10 mouse cellular contexts compared by ENCODE assay signal in the genomic region with DNA sequence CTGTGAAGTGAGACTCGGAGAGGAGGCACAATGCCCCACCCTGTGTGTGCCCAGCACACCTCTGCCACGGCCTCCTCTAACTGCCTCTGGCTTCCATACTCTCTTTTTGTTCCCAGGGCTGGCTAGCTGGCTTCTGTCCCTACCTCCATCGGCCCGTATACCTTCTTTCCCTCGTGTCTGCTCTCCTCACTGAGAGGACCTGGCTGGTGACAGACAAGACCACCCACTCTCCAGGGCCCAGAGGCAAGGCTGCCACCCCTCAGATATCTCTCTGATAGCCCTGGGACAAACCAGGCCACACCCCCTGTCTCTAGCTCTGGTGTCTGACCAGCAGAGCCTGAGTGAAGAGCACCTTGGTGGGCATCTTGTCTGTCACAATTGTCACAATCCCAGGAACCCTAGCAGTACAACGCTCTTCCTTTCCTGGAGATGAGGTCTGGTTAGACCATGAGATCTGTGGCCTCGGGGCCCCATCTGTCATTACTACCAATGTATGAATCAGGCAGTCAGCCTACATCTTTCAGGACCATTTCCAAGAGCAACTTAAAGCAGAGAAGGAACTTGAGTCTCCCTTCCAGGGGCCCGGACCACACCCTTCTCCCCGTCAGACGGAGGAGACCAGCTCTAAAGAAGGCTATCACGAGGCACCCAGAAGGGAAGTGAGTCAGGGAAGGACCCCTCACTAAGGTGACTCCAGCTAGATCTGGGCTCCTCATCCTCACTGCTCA. TPM values are rescaled to one million over a fixed set of nuclear protein-coding genes. Genes with fewer than 3 reads are reported as not detected.
DNase-seq lines count a peak whose midpoint lies in the region; ATAC-seq and TF ChIP-seq lines count a peak whose summit lies in the region.
"Had no signal": no experiment of that assay in that cellular context is flagged by ENCODE, and none has a peak within 500 bp of the region (broad histone marks: within the 10 kb centered on the region; RNA-seq: fewer than 3 reads in every experiment).

No protein-coding gene starts in this region.

- TF ChIP-seq CTCF in heart, postnatal 0 days (IDR thresholded peaks at IDR 0.05; ENCODE audit: low read depth) = no peak

- H3K4me3 ChIP-seq in heart, embryonic 11.5 days (ENCODE audit: low read depth, low read length) = peak overlapping the region; percentile 49
- H3K4me3 ChIP-seq in lung, embryonic 16.5 days (ENCODE audit: low read length) = peak overlapping the region; percentile 58
- peak overlapping the region; percentile 56 for H3K4me3 ChIP-seq in heart, postnatal 0 days (ENCODE audit: low read depth, low read length)
- H3K4me3 ChIP-seq in neural tube, embryonic 15.5 days (replicated peaks) = peak overlapping the region; percentile 36

- peak overlapping the region; percentile 76 for H3K9ac ChIP-seq in heart, embryonic 11.5 days (ENCODE audit: low read depth, low read length)
- peak overlapping the region; percentile 76 for H3K9ac ChIP-seq in lung, embryonic 16.5 days (ENCODE audit: low read length)
- H3K9ac ChIP-seq in heart, postnatal 0 days (replicated peaks; ENCODE audit: low read depth, low read length) = peak overlapping the region; percentile 69
- no peak overlapping the region for H3K9ac ChIP-seq in neural tube, embryonic 15.5 days (replicated peaks)

- ATAC-seq in heart, embryonic 11.5 days (replicated peaks; ENCODE audit: insufficient number of reproducible peaks, low FRiP score, low TSS enrichment) = no peak
- no peak for ATAC-seq in lung, embryonic 16.5 days (ENCODE audit: low read depth)
- no peak for ATAC-seq in heart, postnatal 0 days (ENCODE audit: insufficient read depth, low read depth)
- ATAC-seq in neural tube, embryonic 15.5 days (ENCODE audit: low FRiP score) = no peak
- ATAC-seq in erythroblast, adult 5-6 weeks (replicated peaks; ENCODE audit: low FRiP score, poor library complexity, severe bottlenecking) = no peak

- WGBS in heart, embryonic 11.5 days (ENCODE audit: insufficient replicate concordance) = 40% methylated on average over 11 of the region's 11 CpGs
- WGBS in lung, embryonic 16.5 days = 53% methylated on average over 11 of the region's 11 CpGs
- 20% methylated on average over 11 of the region's 11 CpGs for WGBS in heart, postnatal 0 days
- WGBS in neural tube, embryonic 15.5 days = 69% methylated on average over 11 of the region's 11 CpGs

- no peaks in the 10 kb centered on the region for H3K36me3 ChIP-seq in heart, embryonic 11.5 days (ENCODE audit: control insufficient read depth, insufficient read depth, low read length)
- no peaks in the 10 kb centered on the region for H3K36me3 ChIP-seq in lung, embryonic 16.5 days (ENCODE audit: control insufficient read depth, insufficient read depth, low read length)
- H3K36me3 ChIP-seq in heart, postnatal 0 days (replicated peaks; ENCODE audit: control insufficient read depth, insufficient read depth, low read length) = no peaks in the 10 kb centered on the region
- no peaks in the 10 kb centered on the region for H3K36me3 ChIP-seq in neural tube, embryonic 15.5 days

- peaks cover 57% of the 10 kb centered on the region for H3K4me1 ChIP-seq in heart, embryonic 11.5 days (ENCODE audit: control insufficient read depth, insufficient read depth, low read length)
- H3K4me1 ChIP-seq in lung, embryonic 16.5 days (replicated peaks; ENCODE audit: control insufficient read depth, insufficient read depth, low read length) = peaks cover 55% of the 10 kb centered on the region
- peaks cover 45% of the 10 kb centered on the region for H3K4me1 ChIP-seq in heart, postnatal 0 days (ENCODE audit: control insufficient read depth, insufficient read depth)
- H3K4me1 ChIP-seq in neural tube, embryonic 15.5 days = peaks cover 35% of the 10 kb centered on the region

- H3K27me3 ChIP-seq in heart, embryonic 11.5 days (ENCODE audit: control insufficient read depth, insufficient read depth, low read length) = peaks cover 9% of the 10 kb centered on the region
- H3K27me3 ChIP-seq in lung, embryonic 16.5 days (ENCODE audit: control insufficient read depth, insufficient read depth, low read depth, low read length) = no peaks in the 10 kb centered on the region
- no peaks in the 10 kb centered on the region for H3K27me3 ChIP-seq in heart, postnatal 0 days (ENCODE audit: control insufficient read depth, insufficient read depth, low read length)
- H3K27me3 ChIP-seq in neural tube, embryonic 15.5 days (replicated peaks) = peaks cover 29% of the 10 kb centered on the region

- no peak for DNase-seq in heart, adult 18-20 months
- DNase-seq in lung, postnatal 36 days = no peak
- DNase-seq in heart, postnatal 0 days (ENCODE audit: low spot score) = no peak
- no peak for DNase-seq in urinary bladder, postnatal 4 days (ENCODE audit: low spot score in 2 of 2)
- DNase-seq: cerebellum, postnatal 10 days had no signal

- H3K4me2 ChIP-seq in heart, embryonic 11.5 days = peak overlapping the region; percentile 64
- H3K4me2 ChIP-seq in lung, embryonic 16.5 days (ENCODE audit: low read depth, low read length) = peak overlapping the region; percentile 71
- H3K4me2 ChIP-seq in heart, postnatal 0 days (ENCODE audit: low read depth, low read length) = peak overlapping the region; percentile 77
- H3K4me2 ChIP-seq in neural tube, embryonic 15.5 days = peak overlapping the region; percentile 46

- H3K27ac ChIP-seq in heart, embryonic 11.5 days (ENCODE audit: low read depth, low read length) = peak overlapping the region; percentile 79
- H3K27ac ChIP-seq in lung, embryonic 16.5 days (ENCODE audit: low read length) = peak overlapping the region; percentile 34; the same call in 1 of the 2 replicates
- H3K27ac ChIP-seq in heart, postnatal 0 days (ENCODE audit: low read depth) = peak overlapping the region; percentile 92
- no peak overlapping the region for H3K27ac ChIP-seq in neural tube, embryonic 15.5 days (replicated peaks)

- TF ChIP-seq EP300 in heart, postnatal 0 days (IDR thresholded peaks at IDR 0.05; ENCODE audit: low read depth) = no peak

- H3K9me3 ChIP-seq in heart, embryonic 11.5 days (replicated peaks; ENCODE audit: control insufficient read depth, low read length) = no peaks in the 10 kb centered on the region
- no peaks in the 10 kb centered on the region for H3K9me3 ChIP-seq in lung, embryonic 16.5 days (ENCODE audit: control insufficient read depth, low read length)
- no peaks in the 10 kb centered on the region for H3K9me3 ChIP-seq in heart, postnatal 0 days (replicated peaks; ENCODE audit: control insufficient read depth, low read length)
- no peaks in the 10 kb centered on the region for H3K9me3 ChIP-seq in neural tube, embryonic 15.5 days (replicated peaks)

RNA-seq across cellular contexts. Expression of a gene that starts 1.0 kb away (rescaled TPM):
- polyA plus RNA-seq in heart, embryonic 11.5 days (2014; fragmentation: Nextera tagmentation; extraction: Ambion mirVana) = 18.6 and 22.0 TPM in 2 replicates
- total RNA-seq in heart, adult 18-20 months (2021) = 10 to 100 TPM in 1 of 2 experiments, 1 to 10 TPM in 1; 9.9 to 11.5 TPM
- 23.9 and 26.5 TPM in 2 replicates for polyA plus RNA-seq in lung, embryonic 16.5 days (2015; fragmentation: Nextera tagmentation; extraction: Ambion mirVana)
- 62.4 and 93.5 TPM in 2 replicates for total RNA-seq in heart, postnatal 0 days (2014; rRNA removed; ENCODE audit: low replicate concordance)
- polyA plus RNA-seq in heart, postnatal 0 days (2015; fragmentation: Nextera tagmentation; extraction: Ambion mirVana) = 14.4 and 17.4 TPM in 2 replicates
- 10.5 and 13.1 TPM in 2 replicates for polyA plus RNA-seq in neural tube, embryonic 15.5 days (2015; fragmentation: Nextera tagmentation; extraction: Ambion mirVana)
- total RNA-seq in erythroblast, adult 5-6 weeks (2015; ENCODE audit: low replicate concordance) = not detected in 2 replicates
- total RNA-seq in erythroblast, adult 5-6 weeks (2017; ENCODE audit: low replicate concordance) = 0.28 TPM in 1 of 2 replicates, not detected in the other

RNA-seq across cellular contexts. Expression of a gene that starts 1.4 kb away (rescaled TPM):
- 0.82 and 0.87 TPM in 2 replicates for polyA plus RNA-seq in heart, embryonic 11.5 days (2014; fragmentation: Nextera tagmentation; extraction: Ambion mirVana)
- total RNA-seq in heart, adult 18-20 months (2021) = not detected
- 0.20 and 1.1 TPM in 2 replicates for polyA plus RNA-seq in lung, embryonic 16.5 days (2015; fragmentation: Nextera tagmentation; extraction: Ambion mirVana)
- not detected in 2 replicates for total RNA-seq in heart, postnatal 0 days (2014; rRNA removed; ENCODE audit: low replicate concordance)
- 0.12 and 0.36 TPM in 2 replicates for polyA plus RNA-seq in heart, postnatal 0 days (2015; fragmentation: Nextera tagmentation; extraction: Ambion mirVana)
- 0.28 and 0.40 TPM in 2 replicates for polyA plus RNA-seq in neural tube, embryonic 15.5 days (2015; fragmentation: Nextera tagmentation; extraction: Ambion mirVana)
- not detected in 2 replicates for total RNA-seq in erythroblast, adult 5-6 weeks (2015; ENCODE audit: low replicate concordance)
- total RNA-seq in erythroblast, adult 5-6 weeks (2017; ENCODE audit: low replicate concordance) = not detected in 2 replicates
- total RNA-seq: left cerebral cortex, postnatal 14 days had no signal
